Mouse (Mus musculus) stomach, postnatal 0 days (tissue): ENCODE measurements around the gene Mcoln2.

Source experiments
- CTCF ChIP-seq: IDR thresholded peaks from 2 replicates; pipeline ENCODE4 v1.5.1; 2016; ENCODE audit warnings: antibody characterized with exemption, low read depth, mild to moderate bottlenecking, moderate library complexity
- EP300 ChIP-seq: optimal IDR thresholded peaks from 2 replicates; pipeline ENCODE3; 2016; ENCODE audit warnings: antibody characterized with exemption

- TF ChIP-seq EP300: no peak
- no peak for TF ChIP-seq CTCF
Measured at GRCm38 (mm10) chr3:146173030-146173429, 23.4 kb downstream of the Mcoln2 start.
